Mouse (Mus musculus): Measurements from ENCODE around the gene Clk1. TPM values are rescaled to one million over a fixed set of nuclear protein-coding genes. Genes with fewer than 3 reads are reported as not detected.

Clk1 gene
- polyA plus RNA-seq, 1 experiment = 252 TPM

- TF ChIP-seq CTCF (IDR thresholded peaks at IDR 0.05; ENCODE audit: borderline replicate concordance, insufficient read depth, low read depth, low read length) = no peak
- no peak for TF ChIP-seq POLR2A (IDR thresholded peaks at IDR 0.05; ENCODE audit: borderline replicate concordance, insufficient read depth, low read length)
- Histone ChIP-seq H3K4me3 (replicated peaks; ENCODE audit: insufficient read depth, low read depth, low read length) (no peak overlapping the region), H3K4me1 (ENCODE audit: control insufficient read depth, insufficient read depth, low read length) (peaks cover 9% of the 10 kb centered on the region), H3K27ac (ENCODE audit: insufficient read depth, low read length) (no peak overlapping the region), H3K27me3 (ENCODE audit: control insufficient read depth, insufficient read depth, low read length) (no peaks in the 10 kb centered on the region)
- no peak for DNase-seq
- 86% methylated on average over 7 of the region's 7 CpGs for WGBS
These were observed 24.5 kb upstream of the Clk1 start for GRCm38 (mm10) chr1:58448396-58448795.

- Histone ChIP-seq H3K4me3 (replicated peaks; ENCODE audit: insufficient read depth, low read depth, low read length) (no peak overlapping the region), H3K27me3 (ENCODE audit: control insufficient read depth, insufficient read depth, low read length) (no peaks in the 10 kb centered on the region), H3K4me1 (ENCODE audit: control insufficient read depth, insufficient read depth, low read length) (peaks cover 9% of the 10 kb centered on the region), H3K27ac (ENCODE audit: insufficient read depth, low read length) (no peak overlapping the region)
- TF ChIP-seq CTCF (IDR thresholded peaks at IDR 0.05; ENCODE audit: borderline replicate concordance, insufficient read depth, low read depth, low read length) (no peak), POLR2A (IDR thresholded peaks at IDR 0.05; ENCODE audit: borderline replicate concordance, insufficient read depth, low read length) (no peak)
- WGBS = 81% methylated on average over 7 of the region's 7 CpGs
- no peak for DNase-seq
These were observed 23.9 kb upstream of the Clk1 start for GRCm38 (mm10) chr1:58447766-58448165.

- H3K27ac ChIP-seq (ENCODE audit: insufficient read depth, low read length) = no peak overlapping the region
- TF ChIP-seq CTCF (IDR thresholded peaks at IDR 0.05; ENCODE audit: borderline replicate concordance, insufficient read depth, low read depth, low read length) (no peak), POLR2A (IDR thresholded peaks at IDR 0.05; ENCODE audit: borderline replicate concordance, insufficient read depth, low read length) (no peak)
- under 1% methylated on average over 11 of the region's 11 CpGs for WGBS
- peaks cover 9% of the 10 kb centered on the region for H3K4me1 ChIP-seq (ENCODE audit: control insufficient read depth, insufficient read depth, low read length)
- peak overlapping the region; percentile 69 for H3K4me3 ChIP-seq (replicated peaks; ENCODE audit: insufficient read depth, low read depth, low read length)
- no peaks in the 10 kb centered on the region for H3K27me3 ChIP-seq (ENCODE audit: control insufficient read depth, insufficient read depth, low read length)
- DNase-seq = peak in 1 of 2 experiments; percentile 11
These were observed 22.0 kb upstream of the Clk1 start for GRCm38 (mm10) chr1:58445861-58446260.

DNA sequence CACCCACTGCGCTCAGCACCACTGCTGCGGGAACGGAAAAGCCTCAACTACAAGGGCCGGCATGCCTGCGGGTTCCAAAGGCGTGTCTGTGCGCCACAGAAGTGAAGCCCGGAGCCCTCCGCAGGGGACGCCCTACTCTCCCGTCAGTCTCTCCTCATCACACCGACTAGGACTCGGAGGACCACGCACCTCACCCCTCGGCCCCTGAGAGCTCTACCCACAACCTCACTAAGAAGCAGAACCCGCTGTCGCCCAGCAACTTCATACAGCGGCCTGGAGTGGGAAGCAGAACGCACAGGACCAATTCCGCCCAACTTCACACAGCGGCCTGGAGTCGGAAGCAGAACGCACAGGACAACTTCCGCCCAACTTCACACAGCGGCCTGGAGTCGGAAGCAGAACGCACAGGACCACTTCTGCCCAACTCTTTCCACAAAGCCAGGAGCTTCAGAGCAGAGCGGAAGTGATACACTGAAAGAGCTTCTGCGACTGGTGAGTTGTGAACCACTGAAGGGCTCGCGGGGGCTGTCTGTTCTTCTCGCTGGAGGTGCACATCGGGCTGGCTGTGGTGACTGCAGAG lies 21.4 kb upstream of the Clk1 start, which contains the start of the genes Nif3l1 and Ppil3:
Gene Nif3l1, plus strand, starts transcription at position 9 of the 580 bp plus-strand sequence.
Gene Ppil3, minus strand, starts transcription at position 344 of the 580 bp plus-strand sequence.
- peak; percentile 59; the same call in 1 of the 2 replicates for TF ChIP-seq POLR2A (IDR thresholded peaks at IDR 0.05; ENCODE audit: borderline replicate concordance, insufficient read depth, low read length)
- TF ChIP-seq CTCF (IDR thresholded peaks at IDR 0.05; ENCODE audit: borderline replicate concordance, insufficient read depth, low read depth, low read length) = no peak
- peak; percentile 82 to 84 for DNase-seq

DNA sequence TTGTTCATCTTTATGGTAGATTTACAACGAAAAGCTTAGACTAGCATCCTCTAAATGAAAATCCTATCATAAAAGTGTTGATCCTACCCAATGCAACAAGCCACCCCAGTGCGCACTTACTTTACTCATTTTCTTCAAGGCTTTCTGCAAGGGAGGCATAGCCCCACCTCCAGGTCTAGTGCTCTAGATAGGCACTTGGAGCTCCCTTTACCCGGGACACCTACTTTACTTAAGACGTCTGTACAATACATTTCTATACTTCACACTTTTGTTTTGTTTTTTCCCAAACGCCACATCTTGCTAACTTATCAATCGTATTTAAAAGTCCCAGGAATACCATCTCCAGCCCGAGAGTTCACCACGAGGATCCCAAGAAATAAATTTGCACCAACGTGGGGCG lies 20.8 kb upstream of the Clk1 start:
- WGBS = 9% methylated on average over 10 of the region's 10 CpGs
- DNase-seq = no peak
- Histone ChIP-seq H3K27ac (ENCODE audit: insufficient read depth, low read length) (no peak overlapping the region), H3K4me1 (ENCODE audit: control insufficient read depth, insufficient read depth, low read length) (peaks cover 9% of the 10 kb centered on the region), H3K4me3 (replicated peaks; ENCODE audit: insufficient read depth, low read depth, low read length) (peak overlapping the region; percentile 69), H3K27me3 (ENCODE audit: control insufficient read depth, insufficient read depth, low read length) (no peaks in the 10 kb centered on the region)
- no peak for TF ChIP-seq CTCF (IDR thresholded peaks at IDR 0.05; ENCODE audit: borderline replicate concordance, insufficient read depth, low read depth, low read length)
- no peak for TF ChIP-seq POLR2A (IDR thresholded peaks at IDR 0.05; ENCODE audit: borderline replicate concordance, insufficient read depth, low read length)

More for the DNA sequence above, 21.4 kb upstream of the Clk1 start, which contains the start of the genes Nif3l1 and Ppil3:
- H3K27me3 ChIP-seq (ENCODE audit: control insufficient read depth, insufficient read depth, low read length) = no peaks in the 10 kb centered on the region
- peak within 1 kb of the TSS; percentile 69 for H3K4me3 ChIP-seq (replicated peaks; ENCODE audit: insufficient read depth, low read depth, low read length)
- H3K27ac ChIP-seq (ENCODE audit: insufficient read depth, low read length) = no peak within 1 kb of the TSS
- under 1% methylated on average over 33 of the region's 33 CpGs for WGBS
- H3K4me1 ChIP-seq (ENCODE audit: control insufficient read depth, insufficient read depth, low read length) = peaks cover 9% of the 10 kb centered on the region

- no peak overlapping the region for H3K27ac ChIP-seq (ENCODE audit: insufficient read depth, low read length)
- no peak for TF ChIP-seq CTCF (IDR thresholded peaks at IDR 0.05; ENCODE audit: borderline replicate concordance, insufficient read depth, low read depth, low read length)
- no peak for TF ChIP-seq POLR2A (IDR thresholded peaks at IDR 0.05; ENCODE audit: borderline replicate concordance, insufficient read depth, low read length)
- no peak overlapping the region for H3K4me3 ChIP-seq (replicated peaks; ENCODE audit: insufficient read depth, low read depth, low read length)
- H3K27me3 ChIP-seq (ENCODE audit: control insufficient read depth, insufficient read depth, low read length) = no peaks in the 10 kb centered on the region
- WGBS = 81% methylated on average over 3 of the region's 3 CpGs
- DNase-seq = peak in 1 of 2 experiments; percentile 11
- H3K4me1 ChIP-seq (ENCODE audit: control insufficient read depth, insufficient read depth, low read length) = no peaks in the 10 kb centered on the region; the same call in 1 of the 2 replicates
These were observed 685 bp upstream of the Clk1 start for GRCm38 (mm10) chr1:58424551-58424950.

GRCm38 (mm10) chr1:58422879-58423278 lies 987 bp downstream of the Clk1 start:
- H3K27ac ChIP-seq (ENCODE audit: insufficient read depth, low read length) = no peak overlapping the region
- peaks cover 4% of the 10 kb centered on the region; the same call in 1 of the 2 replicates for H3K4me1 ChIP-seq (ENCODE audit: control insufficient read depth, insufficient read depth, low read length)
- DNase-seq = peak in 1 of 2 experiments; percentile 45
- H3K4me3 ChIP-seq (replicated peaks; ENCODE audit: insufficient read depth, low read depth, low read length) = peak overlapping the region; percentile 93
- TF ChIP-seq POLR2A (IDR thresholded peaks at IDR 0.05; ENCODE audit: borderline replicate concordance, insufficient read depth, low read length) = no peak
- no peak for TF ChIP-seq CTCF (IDR thresholded peaks at IDR 0.05; ENCODE audit: borderline replicate concordance, insufficient read depth, low read depth, low read length)
- no peaks in the 10 kb centered on the region for H3K27me3 ChIP-seq (ENCODE audit: control insufficient read depth, insufficient read depth, low read length)
- 2% methylated on average over 13 of the region's 13 CpGs for WGBS

GRCm38 (mm10) chr1:58420961-58421360 lies 2.9 kb downstream of the Clk1 start:
- peaks cover 4% of the 10 kb centered on the region; the same call in 1 of the 2 replicates for H3K4me1 ChIP-seq (ENCODE audit: control insufficient read depth, insufficient read depth, low read length)
- H3K27me3 ChIP-seq (ENCODE audit: control insufficient read depth, insufficient read depth, low read length) = no peaks in the 10 kb centered on the region
- peak; percentile 68 to 73 for DNase-seq
- no peak for TF ChIP-seq CTCF (IDR thresholded peaks at IDR 0.05; ENCODE audit: borderline replicate concordance, insufficient read depth, low read depth, low read length)
- no peak for TF ChIP-seq POLR2A (IDR thresholded peaks at IDR 0.05; ENCODE audit: borderline replicate concordance, insufficient read depth, low read length)
- 2% methylated on average over 7 of the region's 7 CpGs for WGBS
- peak overlapping the region; percentile 30 for H3K4me3 ChIP-seq (replicated peaks; ENCODE audit: insufficient read depth, low read depth, low read length)
- H3K27ac ChIP-seq (ENCODE audit: insufficient read depth, low read length) = no peak overlapping the region
